Mouse (Mus musculus): ENCODE results near the gene Hells. TPM values are rescaled to one million over a fixed set of nuclear protein-coding genes. Genes with fewer than 3 reads are reported as not detected.

Hells gene
- total RNA-seq, 2 experiments from 2014 or later = 55.5 to 63.1 TPM

DNA sequence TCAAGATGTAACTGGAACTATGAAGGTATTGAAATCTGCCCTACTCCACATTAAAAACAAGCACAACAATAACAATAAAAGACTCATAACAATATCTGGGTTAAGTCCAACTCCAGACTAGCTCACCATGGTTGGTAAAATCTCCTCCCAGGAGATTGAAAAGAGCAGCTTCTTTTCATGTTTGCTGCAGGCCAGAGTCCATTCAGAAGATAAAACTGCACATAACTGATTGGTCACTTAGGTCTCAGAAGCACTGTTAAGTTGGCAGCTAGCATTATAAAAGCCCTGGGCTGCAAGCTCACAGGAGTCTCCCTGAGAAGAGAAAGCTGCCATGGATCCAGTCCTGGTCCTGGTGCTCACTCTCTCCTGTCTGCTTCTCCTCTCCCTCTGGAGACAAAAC lies 76.0 kb downstream of the Hells start, which contains the start of gene Cyp2c55:
TSS of gene Cyp2c55 (plus strand) at position 305 of the 400 bp plus-strand sequence.
- ATAC-seq (ENCODE audit: poor library complexity, severe bottlenecking) = no peak

Other genes starting within 250 kb of the Hells start
- 3.6 and 5.2 TPM in 2 replicates for gene Noc3l, start 111.7 kb upstream of the Hells start, total RNA-seq (2015)
- 10.2 and 10.5 TPM in 2 replicates for gene Noc3l, start 111.7 kb upstream of the Hells start, total RNA-seq (2017)
- 1.6 and 2.5 TPM in 2 replicates for gene Tbc1d12, start 94.3 kb upstream of the Hells start, total RNA-seq (2015)
- gene Tbc1d12, start 94.3 kb upstream of the Hells start, total RNA-seq (2017) = 1.5 and 2.8 TPM in 2 replicates
- not detected in 2 replicates for gene Cyp2c55, start 76.1 kb downstream of the Hells start, total RNA-seq (2015)
- not detected in 2 replicates for gene Cyp2c55, start 76.1 kb downstream of the Hells start, total RNA-seq (2017)
- gene Cyp2c65, start 130.1 kb downstream of the Hells start, total RNA-seq (2015) = 0.46 TPM in 1 of 2 replicates, not detected in the other
- gene Cyp2c65, start 130.1 kb downstream of the Hells start, total RNA-seq (2017) = not detected in 2 replicates
- not detected in 2 replicates for gene Cyp2c66, start 183.0 kb downstream of the Hells start, total RNA-seq (2015)
- not detected in 2 replicates for gene Cyp2c66, start 183.0 kb downstream of the Hells start, total RNA-seq (2017)

Data from megakaryocyte, adult 5-6 weeks (primary cell).